Mouse (Mus musculus) right cerebral cortex, postnatal 10 days (tissue): ENCODE results near the gene Gm20696.

Experiments
- DNase-seq, 2 experiments: peaks; one replicate each; pipeline ENCODE4 v3.0.0; 2021; ENCODE audit warnings: low spot score in 2 of 2

Gm20696 gene

DNA sequence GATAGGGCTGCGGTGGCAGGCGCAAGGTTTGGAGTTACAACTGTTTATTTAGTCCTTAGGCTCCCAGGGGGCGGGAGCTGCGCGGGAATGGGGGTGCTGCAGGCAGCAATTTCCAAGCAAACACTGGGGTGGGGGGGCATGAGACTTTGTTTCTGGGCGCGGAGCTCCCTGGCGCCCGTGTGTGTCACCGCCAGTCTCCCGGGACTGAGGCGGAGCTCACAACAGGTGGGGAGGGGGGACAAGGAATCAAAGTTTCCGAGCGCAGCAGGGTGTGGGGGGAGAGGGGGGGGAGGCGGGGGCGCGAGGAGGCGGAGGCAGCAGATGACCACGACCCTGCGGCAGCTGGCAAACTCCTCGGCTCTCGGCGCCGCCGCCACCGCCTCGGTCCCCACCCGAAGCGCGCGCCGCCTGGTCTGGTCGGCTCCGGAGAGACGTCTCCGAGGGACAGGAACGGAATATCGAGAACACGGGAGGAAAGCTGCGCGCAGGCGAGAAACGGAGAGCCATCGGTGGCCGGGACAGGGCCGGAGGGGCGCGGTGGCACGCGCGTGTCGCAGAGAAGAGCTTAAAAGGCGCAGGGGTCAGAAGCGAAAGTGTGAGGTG is 145.5 kb downstream of the Gm20696 start:
- peak; percentile 65 to 73 for DNase-seq

DNA sequence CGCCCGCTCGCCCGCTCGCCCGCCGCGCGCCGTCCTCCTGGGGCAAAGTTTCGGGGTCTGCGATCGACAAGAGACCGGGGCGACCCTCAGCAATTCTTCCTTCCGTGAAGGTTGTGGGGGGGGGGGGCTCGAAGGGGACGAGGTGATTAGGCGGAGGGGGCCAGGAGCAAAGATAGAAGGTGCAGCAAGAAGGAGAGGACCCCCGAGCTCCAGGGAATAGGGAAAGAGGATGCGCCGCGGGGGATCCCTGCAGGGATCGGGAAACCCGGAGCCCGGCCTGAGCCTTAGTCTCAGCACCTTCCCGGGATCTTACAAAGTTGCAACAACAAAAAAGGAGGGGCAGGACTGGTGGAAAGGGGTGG is 145.9 kb downstream of the Gm20696 start:
- no peak for DNase-seq

DNA sequence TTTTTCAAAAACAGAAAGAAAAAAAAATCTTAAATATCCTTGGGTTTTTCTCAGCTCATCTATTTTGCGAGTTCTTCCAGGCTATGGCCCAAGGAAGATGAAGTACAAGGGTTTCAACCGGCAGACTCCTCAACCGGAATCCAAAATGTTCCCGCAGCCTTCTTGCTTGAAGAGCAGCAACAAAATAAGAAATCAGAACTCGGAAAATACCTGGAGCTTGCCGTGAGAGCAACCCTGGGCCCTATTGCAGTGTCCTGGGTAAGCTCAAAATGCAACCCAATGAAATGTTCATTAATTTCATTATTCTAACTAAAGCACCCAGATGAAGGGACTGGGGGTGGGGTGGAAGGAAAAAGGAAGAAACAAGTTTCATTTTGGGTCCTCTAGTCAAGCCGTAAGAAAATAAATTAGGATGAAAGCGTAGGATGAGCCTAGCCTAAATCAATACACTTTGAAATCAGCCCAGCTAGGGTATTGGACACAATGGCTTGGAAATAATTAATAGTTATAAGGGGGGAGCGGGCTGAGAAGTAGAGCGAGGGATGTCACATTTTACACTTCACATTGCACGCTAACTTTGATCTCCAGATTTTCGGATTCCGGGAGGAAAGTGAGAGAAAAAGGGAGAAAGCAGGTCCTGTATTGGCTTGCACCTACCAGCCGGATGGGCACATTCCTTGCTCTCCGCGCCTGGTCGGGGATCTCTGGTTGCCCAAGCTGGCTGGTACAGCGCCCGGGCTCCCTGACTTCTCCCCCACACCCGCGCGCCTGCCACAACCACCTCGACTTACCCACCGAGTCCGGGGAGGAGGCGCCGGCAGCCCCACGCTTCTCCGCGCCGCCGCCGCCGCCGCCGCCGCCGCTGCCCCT is 146.6 kb downstream of the Gm20696 start:
- peak; percentile 57 to 58 for DNase-seq

DNA sequence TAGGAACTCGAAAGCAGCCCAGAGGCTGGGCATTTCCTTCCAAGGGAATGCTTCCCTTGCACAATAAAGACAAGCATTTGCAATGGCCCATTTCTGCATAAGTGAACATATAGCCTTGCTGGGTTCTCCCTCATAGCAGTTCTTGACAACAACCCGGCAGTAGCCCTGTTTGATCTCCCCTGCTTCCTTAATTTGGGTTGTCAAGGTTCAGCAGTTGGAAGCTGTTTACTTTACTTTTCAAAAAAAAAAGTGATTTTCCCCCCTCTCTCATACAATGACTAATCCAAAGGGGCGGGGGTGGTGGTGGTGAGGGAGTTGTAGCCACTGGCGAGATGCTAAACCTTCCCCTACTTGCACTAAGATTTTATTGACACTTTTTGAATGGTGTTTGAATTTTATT is 147.5 kb downstream of the Gm20696 start:
- no peak for DNase-seq

DNA sequence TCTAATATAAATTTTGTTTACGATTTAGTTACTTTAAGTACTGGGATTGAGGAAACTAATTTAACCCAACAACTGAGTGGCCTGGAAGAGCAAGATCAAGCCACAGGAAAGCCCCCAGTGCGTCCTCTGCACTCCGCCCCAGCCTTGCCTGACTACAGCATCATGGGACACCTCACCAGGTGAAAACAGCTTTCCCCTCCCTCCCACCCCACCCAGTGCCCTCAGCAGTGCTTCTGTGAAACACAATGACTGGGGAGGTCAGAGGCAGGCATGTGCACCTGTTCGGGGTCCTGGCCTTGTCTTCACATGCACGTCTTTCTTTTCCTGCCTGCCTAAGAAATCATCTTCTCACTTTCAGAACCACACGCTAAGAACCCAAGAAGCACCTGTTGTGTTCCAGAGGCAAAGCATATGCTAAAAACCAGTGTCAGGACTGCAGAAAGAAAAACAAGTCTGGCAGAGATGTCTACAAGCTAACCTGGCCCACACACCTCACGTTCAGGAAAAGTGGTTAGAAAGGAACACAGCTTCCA is 150.9 kb downstream of the Gm20696 start:
- no peak for DNase-seq

DNA sequence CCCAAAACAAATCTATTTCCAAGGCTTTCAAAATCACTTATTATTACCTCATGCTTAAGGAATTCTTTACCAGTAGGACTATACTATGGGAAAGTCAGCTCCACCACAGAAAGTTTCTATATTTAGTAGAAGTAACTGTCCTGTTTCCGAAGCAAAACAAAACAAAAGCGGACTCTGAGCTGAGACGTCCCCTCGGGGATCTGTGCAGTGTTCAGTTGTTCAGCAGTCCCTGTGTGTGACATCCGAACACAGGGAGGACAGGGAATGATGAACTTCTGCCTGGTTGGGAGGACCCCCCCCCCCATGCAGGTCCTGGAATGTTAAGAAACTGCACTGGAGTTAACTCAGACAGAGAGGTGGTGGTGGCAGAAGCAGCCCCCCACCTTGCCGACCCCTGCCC is 154.7 kb downstream of the Gm20696 start:
- DNase-seq = no peak

DNA sequence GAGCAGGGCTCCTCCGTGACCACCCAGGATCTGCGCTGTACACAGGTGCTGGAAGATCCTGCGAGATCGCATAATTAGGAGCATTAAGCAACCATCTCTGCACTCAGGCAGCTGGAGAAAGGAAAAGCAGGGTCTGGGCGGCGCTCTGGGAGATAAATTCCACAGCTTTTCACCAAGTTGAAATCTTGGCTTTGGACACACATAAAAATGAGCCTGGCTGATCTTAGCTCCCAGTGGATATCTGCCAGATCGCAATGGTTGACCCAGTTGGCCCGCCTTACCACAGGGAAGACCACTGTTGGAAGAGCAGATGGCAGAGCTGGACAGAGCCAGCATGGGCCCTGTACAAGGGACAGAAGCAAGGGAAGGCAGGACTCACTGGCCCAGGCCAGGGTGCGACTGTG is 157.4 kb downstream of the Gm20696 start:
- peak in 1 of 2 experiments; percentile 54 for DNase-seq

DNA sequence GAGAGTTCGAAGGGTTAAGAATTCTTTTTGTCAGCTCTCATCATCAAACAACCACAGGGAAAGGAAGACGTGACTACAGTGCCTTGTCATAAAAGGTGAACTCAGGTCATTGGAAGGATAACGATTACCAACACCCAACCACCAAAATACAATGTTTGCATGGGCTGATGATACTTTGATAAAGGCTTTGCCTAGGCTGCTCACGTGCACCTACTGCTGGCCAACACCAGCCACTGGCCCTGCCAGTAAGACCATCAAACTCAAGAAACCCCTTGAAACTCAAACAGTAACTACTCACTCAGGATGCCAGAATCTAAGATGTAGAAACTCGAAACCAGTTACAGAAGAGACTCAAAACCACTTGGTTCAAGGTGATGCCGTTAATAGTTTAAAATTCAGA is 159.8 kb downstream of the Gm20696 start:
- DNase-seq = no peak

DNA sequence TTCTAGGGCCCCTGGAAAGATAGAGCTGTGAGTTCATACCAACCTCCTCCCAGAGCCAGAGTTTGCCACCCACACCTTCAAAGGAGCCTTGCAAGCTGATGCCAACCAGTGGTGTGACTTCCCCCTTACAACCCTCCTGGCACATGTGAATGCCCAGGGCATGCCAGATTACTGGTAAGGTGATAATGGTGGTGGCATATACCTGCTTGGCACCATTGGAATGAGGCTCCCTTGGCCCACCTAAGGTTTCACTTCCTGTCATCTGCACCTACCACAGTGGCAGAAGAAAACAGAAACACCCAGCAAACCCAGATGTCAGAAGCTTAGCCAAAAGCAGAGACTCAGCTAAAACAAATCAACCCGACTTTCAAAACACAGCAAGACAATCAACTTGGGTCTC is 162.9 kb downstream of the Gm20696 start:
- no peak for DNase-seq

DNA sequence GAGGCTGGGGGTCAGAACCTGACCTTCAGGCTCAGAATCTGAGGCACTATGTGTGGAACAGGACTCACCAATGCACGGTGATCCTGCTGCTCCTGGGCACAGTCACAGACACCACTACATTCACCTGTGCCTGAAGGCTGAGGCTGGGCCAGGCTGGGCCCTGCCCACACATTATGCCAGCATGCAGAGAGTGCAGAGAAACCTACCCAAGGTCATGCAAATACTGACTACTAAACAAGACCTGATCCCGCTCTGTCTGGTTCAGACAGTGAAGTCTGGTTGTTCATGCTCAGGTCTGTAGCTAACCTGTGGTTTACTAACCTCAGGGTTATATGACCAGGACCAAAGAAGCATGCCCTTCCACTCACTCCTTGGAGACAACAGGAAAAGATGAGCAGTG is 163.9 kb downstream of the Gm20696 start:
- no peak for DNase-seq

DNA sequence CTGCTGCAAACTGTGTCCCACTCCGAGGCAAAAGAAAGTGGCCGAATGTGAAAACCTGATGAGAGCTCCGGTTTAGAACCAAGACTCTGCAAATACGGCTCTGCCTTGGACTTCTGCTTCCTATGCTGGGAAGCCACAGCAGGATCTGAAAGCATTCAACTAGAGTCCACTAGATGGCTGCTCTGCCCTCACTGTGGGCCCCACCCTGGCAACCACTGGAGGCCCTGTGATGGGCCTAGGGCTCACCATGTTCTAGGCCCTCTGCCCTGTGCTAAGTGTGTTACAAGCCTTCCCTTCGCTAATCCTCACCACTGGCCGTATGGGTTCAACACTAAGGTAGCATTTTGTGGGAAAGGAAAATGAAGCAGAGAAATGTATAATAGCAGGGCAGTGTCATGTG is 164.3 kb downstream of the Gm20696 start:
- DNase-seq = no peak

DNA sequence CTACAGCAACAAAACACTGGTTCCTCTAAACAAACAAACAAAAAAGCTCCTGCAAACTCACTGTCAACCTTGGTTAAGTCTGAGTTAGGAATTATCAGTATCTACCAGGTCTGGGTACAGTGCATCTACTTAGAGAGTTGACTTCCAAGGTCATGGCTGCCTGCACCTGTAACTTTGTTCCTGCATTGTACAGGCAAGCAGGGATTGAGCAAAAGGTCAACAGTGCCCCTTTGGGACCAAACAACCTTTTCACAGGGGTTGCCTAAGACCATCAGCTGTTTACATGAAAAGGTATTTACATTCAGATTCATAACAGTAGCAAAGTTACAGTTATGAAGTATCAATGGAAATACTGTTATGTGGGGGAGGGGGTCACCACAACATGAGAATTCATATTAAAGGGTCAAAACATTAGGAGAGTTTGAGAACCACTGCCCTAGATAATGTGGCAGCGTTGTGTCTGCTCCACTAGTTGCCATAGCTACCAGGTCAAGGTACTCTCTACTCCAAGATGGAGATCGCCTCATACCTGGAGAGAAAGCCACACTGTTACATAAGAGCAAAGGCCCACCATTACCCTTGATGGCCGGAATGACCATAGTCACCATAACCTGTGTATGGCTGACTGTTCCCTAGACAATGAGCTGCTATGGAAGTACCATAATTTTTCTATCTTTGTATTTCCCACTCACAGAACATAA is 165.9 kb downstream of the Gm20696 start:
- DNase-seq = no peak

DNA sequence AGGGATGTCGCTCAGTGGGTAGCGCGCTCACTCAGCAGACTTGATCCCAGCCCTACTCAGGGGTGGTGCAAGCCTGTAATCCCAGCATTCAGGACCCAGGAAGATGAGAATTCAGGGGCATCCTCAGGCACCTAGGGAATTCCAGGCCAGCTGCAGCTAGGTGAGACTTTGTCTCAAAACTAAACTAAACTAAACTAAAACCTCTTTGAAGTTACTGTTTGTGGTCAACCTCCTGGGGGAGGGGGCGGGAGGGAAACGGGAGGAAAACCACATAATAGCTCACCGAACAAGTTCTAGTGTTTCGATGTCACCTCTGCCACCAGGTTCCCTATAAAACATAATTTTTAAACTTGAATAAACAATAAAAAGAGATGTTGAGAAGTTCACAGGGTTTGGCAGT is 168.5 kb downstream of the Gm20696 start:
- DNase-seq = no peak

DNA sequence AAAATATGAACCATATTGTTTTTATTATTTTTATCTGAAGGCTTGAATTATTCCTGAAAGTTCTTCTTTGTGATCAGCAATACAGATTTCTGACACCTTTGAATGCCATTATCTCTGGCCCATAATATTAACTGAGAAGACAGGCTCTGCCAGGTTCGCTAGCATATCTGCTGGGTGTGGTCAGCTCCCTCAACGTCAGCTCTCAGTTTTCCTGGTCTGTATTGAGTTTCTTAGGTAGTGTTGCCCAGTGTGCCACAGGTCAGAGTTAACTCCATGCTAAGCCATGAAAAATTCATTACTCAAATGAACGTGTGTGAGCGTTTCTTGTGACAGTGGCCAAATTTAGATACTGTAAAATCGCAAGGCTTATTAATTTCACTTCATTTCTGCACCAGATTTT is 170.5 kb downstream of the Gm20696 start:
- no peak for DNase-seq

DNA sequence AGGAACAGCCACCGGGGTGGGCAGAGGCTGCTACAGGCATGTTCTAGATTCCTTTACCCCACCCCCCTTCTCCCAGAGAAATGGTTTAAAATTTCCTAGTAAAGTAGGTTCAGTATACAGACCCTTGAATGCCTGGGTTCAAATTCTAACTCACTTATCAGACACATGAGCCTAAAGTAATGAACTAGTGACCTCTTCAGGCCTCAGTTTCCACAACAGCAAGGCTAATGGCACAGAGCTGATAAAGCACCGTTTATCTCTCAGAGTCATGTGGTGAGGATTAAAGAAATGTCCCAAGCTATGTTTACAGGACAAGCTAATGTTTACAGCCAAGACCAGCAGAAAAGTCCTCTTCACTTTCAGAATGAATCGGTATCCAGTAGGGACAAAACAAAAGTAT is 173.7 kb downstream of the Gm20696 start:
- DNase-seq = no peak

DNA sequence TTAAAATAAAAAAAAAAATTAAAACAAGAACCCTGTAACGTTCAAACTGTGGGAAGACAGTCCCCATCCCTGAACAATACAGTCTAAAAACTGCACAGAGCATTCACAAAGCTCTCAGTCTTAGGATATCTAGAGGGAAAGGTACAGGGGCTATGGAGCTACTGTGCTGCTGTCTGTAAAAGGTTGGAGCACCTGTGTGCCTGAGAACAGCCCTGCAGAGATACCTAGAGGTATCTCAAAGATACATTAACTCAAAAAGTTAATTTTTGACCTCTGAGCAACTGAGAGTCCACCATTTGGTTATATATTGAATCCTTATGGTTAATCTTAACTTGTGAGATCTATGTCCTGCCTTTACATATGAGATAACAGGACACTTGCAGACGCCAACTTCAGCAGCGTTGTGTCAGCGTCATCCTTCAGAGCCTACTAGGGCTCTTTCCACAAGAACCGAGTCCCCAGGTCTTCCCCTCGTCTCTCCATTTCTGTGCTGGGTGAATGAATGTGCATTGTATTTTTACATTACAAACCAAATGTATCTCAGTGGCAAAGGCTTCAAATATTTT is 174.5 kb downstream of the Gm20696 start:
- no peak for DNase-seq

DNA sequence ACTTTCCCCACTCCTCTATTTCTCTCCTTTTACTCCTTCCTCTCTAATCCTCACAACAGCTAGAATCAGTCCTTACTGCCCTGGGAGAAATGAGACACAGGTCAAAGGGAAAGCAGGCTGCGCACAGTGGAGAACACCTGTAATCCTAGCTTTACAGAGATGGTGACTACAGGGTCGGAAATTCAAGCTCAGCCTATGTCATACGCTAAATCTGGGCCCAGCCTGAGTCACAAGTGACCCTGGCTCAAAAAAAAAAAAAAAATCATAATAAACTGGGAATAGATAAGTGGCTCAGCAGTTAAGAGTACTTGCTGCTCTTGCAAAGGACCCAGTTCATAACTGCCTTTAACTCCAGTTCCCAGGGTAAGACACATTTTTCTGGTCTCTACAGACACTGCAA is 175.5 kb downstream of the Gm20696 start:
- no peak for DNase-seq

DNA sequence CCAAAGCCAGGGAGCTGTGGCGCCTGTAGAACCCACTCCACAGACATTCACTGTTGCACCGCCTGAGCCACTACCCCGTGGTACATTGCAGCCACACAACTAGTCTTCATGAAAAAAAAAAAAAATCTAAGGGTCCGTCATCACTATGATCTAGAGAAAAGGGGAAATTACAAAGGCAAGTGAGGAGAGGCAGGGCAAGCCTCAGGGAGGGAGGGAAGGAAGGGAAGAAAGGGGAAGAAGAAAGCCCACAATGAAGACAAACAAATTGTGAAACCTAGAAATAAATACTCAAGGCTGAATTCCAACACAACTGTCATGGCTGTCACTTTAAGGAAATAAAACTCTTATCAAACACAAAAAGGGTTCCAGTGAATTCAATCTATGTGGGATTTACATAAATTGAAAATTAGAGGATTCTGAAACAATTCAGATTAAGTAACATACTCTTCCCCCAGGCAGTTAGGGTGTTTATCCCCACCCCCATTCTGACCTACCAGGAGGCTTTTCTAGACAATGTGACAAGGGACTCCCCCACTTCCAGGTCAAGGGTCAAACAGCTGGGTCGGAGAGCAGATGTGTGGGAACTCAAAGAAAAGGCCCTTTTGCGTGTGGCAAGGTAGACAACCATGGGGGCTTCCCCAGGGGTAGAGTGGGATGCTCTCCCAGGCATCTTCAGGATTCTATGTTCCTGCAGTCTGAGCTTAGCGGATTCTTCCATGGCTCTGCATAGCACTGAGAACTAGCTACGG is 176.5 kb downstream of the Gm20696 start:
- DNase-seq = no peak

DNA sequence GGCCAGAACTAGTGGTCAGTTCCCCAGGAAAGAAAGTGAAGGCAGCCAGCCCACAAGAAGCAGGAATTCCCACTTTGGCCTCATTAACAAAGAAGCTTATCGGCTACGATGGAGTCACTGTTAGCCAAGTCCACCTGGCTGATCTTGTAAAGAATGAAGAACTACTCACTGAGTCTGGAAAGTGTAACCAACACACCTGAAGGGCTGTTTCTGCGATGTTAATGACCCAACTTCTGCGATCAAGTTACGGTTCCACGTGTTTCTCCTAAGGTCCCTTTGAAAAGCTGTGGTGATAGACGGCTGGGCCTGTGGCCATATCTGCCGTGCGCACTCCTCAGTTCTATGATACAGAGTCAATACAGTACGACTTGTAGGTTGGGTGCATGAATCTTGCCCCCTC is 177.2 kb downstream of the Gm20696 start:
- no peak for DNase-seq

DNA sequence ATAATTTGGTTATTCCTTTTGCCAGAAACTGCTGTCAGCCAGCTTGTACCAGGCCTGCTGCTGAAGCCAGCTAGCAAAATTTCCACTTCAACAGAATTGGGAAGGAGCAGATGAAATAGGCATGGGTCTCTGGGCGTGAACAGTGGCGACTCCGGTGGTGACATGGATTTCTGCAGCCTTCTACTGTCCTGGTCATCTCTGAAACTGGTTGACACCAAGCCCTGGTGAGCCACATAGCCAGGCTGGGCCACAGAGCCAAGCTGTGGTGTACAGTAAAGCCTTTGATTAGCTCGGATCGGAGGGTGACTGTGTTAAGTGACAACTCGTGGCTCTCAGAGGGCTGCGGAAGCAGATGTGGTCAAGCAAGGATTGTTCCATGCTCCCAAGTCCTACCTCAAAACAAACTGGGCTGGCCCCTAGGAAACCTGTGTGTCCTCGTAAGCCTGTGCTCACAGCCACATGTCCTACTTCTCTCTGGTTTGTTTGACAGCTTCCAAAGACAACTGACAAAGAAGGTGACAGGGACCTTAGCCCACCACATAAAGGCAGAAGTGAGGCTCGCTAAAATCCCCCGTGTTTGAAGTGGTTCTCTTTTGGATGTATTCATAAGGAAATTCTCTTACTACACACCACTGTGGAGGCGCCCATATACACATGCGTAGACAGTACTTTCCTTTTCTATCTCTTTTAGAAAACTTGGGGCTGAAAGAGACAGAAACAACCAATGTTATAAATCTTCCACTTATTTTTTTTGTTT is 180.5 kb downstream of the Gm20696 start:
- peak; percentile 56 to 57 for DNase-seq
